Mouse (Mus musculus): ENCODE results near the gene Plrg1. TPM values are rescaled to one million over a fixed set of nuclear protein-coding genes. Genes with fewer than 3 reads are reported as not detected.

Plrg1 gene
- polyA plus RNA-seq (2012; ENCODE audit: insufficient read depth, low replicate concordance): 1.1 and 2.5 TPM in 2 replicates

DNA sequence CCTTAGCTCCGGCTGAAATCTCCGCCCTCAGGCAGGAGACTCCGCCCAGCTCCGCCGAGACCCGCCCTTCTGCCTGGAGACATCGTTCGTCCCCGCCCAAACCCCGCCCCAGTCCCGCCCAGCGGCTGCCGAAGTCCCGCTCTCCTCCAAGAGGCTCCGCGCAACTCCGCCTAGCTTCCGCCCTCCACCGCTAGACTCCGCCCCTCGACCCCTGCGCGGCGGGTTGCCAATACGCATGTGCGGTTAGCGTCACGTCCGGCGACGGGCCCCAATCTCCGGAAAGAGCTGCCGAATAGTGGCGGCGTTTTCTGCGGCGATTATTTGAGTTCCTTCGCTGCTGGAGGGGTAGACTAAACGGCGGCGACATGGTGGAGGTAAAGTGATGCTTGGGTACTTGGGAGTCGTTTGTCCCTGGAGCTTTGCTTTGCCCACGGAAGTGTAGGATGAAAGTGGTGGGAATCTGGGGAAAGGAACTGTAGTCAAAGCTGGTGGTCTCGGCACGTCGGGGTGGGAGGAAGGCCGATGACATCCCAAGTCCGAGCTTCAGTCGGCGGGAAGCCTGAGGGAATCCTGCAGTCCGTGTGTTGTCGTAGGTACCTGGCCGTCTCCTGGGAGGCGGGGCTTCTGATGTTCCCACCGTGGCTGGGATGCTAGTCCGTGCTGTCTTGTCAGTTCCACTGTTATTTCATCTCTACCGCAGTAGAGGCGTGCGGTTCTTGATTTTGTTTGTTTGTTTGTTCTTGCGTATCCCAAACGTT is at the start of gene Plrg1:
Gene Plrg1, plus strand, starts transcription at position 242 of the 758 bp plus-strand sequence.
- no peak for TF ChIP-seq FLI1 (IDR thresholded peaks at IDR 0.05; ENCODE audit: low read length)
- no peak for TF ChIP-seq GATA1 (IDR thresholded peaks at IDR 0.05; ENCODE audit: borderline replicate concordance, low read length)
- peaks cover 36% of the 10 kb centered on the region for H3K36me3 ChIP-seq (replicated peaks; ENCODE audit: low read length)
- peak within 1 kb of the TSS; percentile 100 for H3K4me3 ChIP-seq (replicated peaks)
- H3K27me3 ChIP-seq (replicated peaks): no peaks in the 10 kb centered on the region
- H3K9me3 ChIP-seq: no peaks in the 10 kb centered on the region
- peaks cover 28% of the 10 kb centered on the region for H3K4me1 ChIP-seq

DNA sequence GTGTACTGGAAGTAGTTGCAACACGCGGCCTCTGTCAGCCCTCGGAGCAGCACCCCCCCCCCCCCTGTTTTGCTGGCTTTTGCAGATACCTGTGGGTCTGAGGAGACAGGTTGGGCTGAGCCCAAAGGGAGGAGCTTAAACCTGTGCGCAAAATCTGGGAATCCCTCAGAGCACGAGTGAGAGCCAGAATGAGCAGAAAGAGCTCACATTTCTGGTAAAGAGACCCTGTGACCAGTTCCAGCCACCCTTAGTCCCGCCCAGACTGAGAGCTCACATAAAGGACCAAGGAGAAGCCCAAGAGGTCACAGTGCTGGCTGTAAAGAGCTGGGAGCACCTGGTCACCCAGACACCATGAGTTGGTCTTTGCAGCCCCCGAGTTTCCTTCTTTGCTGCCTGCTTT is 47.8 kb upstream of the Plrg1 start, which contains the start of gene Fgg:
Gene Fgg, plus strand, starts transcription at position 168 of the 400 bp plus-strand sequence.
- Histone ChIP-seq H3K4me1 (no peaks in the 10 kb centered on the region), H3K27me3 (replicated peaks) (peaks cover 1% of the 10 kb centered on the region), H3K4me3 (replicated peaks) (no peak within 1 kb of the TSS), H3K9me3 (no peaks in the 10 kb centered on the region), H3K36me3 (replicated peaks; ENCODE audit: low read length) (no peaks in the 10 kb centered on the region)
- no peak for TF ChIP-seq FLI1 (IDR thresholded peaks at IDR 0.05; ENCODE audit: low read length)
- no peak for TF ChIP-seq GATA1 (IDR thresholded peaks at IDR 0.05; ENCODE audit: borderline replicate concordance, low read length)

DNA sequence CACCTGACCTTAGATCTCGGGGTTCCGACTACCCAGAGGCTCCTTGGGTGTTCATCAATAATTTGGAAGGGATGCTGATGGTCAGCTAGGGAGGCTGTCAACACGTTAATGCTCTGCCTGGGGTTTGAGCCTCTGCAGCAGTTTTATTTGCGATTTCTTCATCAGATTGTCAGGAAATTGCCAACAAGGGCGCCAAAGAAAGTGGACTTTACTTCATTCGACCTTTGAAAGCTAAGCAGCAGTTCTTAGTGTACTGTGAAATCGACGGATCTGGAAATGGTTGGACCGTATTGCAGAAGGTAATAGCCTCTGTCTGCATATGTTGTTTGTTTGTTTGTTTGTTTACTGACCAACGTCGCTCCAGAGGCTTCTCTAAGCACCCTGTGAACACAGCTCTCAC is 45.0 kb upstream of the Plrg1 start:
- H3K4me1 ChIP-seq: no peaks in the 10 kb centered on the region
- H3K4me3 ChIP-seq (replicated peaks): no peak overlapping the region
- H3K9me3 ChIP-seq: no peaks in the 10 kb centered on the region
- H3K36me3 ChIP-seq (replicated peaks; ENCODE audit: low read length): no peaks in the 10 kb centered on the region
- no peak for TF ChIP-seq FLI1 (IDR thresholded peaks at IDR 0.05; ENCODE audit: low read length)
- TF ChIP-seq GATA1 (IDR thresholded peaks at IDR 0.05; ENCODE audit: borderline replicate concordance, low read length): no peak
- H3K27me3 ChIP-seq (replicated peaks): peaks cover 1% of the 10 kb centered on the region

DNA sequence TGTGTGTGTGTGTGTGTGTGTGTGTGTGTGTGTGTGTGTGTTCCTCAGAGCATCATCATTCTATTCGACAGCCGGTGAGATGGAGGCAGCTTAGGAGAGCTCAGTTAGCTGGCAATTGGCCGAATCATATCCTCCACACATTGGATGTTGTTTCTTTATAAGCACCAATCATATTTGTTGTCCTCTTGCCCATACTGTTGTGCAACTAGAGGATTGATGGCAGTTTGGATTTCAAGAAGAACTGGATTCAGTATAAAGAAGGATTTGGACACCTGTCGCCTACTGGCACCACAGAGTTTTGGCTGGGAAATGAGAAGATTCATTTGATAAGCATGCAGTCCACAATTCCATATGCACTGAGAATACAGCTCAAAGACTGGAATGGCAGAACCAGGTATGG is 44.2 kb upstream of the Plrg1 start:
- Histone ChIP-seq H3K9me3 (no peaks in the 10 kb centered on the region), H3K4me1 (no peaks in the 10 kb centered on the region), H3K4me3 (replicated peaks) (no peak overlapping the region), H3K36me3 (replicated peaks; ENCODE audit: low read length) (no peaks in the 10 kb centered on the region), H3K27me3 (replicated peaks) (peaks cover 1% of the 10 kb centered on the region)
- TF ChIP-seq FLI1 (IDR thresholded peaks at IDR 0.05; ENCODE audit: low read length): no peak
- no peak for TF ChIP-seq GATA1 (IDR thresholded peaks at IDR 0.05; ENCODE audit: borderline replicate concordance, low read length)

DNA sequence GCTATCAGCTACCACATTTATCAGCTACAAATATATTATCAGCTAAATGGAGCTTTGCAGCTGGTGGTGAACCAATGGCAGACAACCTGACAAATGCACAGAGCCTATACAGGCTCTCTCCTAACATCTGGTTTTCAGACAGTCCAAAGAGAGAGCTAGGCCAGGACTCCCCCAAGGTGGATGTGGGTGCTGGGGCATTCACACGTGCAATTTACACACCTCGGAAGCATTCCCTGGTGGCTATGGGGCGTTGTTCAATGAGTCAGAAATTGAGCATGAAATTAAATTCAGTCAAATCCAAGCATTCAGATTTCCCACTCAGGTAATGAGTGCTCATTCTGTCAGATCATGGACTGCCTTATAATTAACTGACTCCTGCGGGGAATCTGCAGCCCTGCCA is 43.8 kb upstream of the Plrg1 start:
- H3K4me3 ChIP-seq (replicated peaks): no peak overlapping the region
- no peaks in the 10 kb centered on the region for H3K36me3 ChIP-seq (replicated peaks; ENCODE audit: low read length)
- peaks cover 1% of the 10 kb centered on the region for H3K27me3 ChIP-seq (replicated peaks)
- no peaks in the 10 kb centered on the region for H3K4me1 ChIP-seq
- TF ChIP-seq FLI1 (IDR thresholded peaks at IDR 0.05; ENCODE audit: low read length) (no peak), GATA1 (IDR thresholded peaks at IDR 0.05; ENCODE audit: borderline replicate concordance, low read length) (no peak)
- no peaks in the 10 kb centered on the region for H3K9me3 ChIP-seq

DNA sequence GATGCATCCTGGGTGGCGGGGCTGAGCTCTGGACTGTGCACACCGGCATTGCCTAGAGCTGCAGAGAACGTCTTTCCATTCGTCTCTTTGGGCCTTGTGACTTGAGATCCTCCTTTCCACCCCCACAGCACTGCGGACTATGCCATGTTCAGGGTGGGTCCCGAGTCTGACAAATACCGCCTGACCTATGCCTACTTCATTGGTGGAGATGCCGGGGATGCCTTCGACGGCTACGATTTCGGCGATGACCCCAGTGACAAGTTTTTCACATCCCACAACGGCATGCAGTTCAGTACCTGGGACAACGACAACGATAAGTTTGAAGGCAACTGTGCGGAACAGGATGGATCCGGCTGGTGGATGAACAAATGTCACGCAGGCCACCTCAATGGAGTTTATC is 42.7 kb upstream of the Plrg1 start:
- no peak overlapping the region for H3K4me3 ChIP-seq (replicated peaks)
- H3K36me3 ChIP-seq (replicated peaks; ENCODE audit: low read length): no peaks in the 10 kb centered on the region
- no peaks in the 10 kb centered on the region; the same call in 1 of the 2 replicates for H3K4me1 ChIP-seq
- H3K9me3 ChIP-seq: no peaks in the 10 kb centered on the region
- TF ChIP-seq GATA1 (IDR thresholded peaks at IDR 0.05; ENCODE audit: borderline replicate concordance, low read length) (no peak), FLI1 (IDR thresholded peaks at IDR 0.05; ENCODE audit: low read length) (no peak)
- H3K27me3 ChIP-seq (replicated peaks): no peaks in the 10 kb centered on the region

DNA sequence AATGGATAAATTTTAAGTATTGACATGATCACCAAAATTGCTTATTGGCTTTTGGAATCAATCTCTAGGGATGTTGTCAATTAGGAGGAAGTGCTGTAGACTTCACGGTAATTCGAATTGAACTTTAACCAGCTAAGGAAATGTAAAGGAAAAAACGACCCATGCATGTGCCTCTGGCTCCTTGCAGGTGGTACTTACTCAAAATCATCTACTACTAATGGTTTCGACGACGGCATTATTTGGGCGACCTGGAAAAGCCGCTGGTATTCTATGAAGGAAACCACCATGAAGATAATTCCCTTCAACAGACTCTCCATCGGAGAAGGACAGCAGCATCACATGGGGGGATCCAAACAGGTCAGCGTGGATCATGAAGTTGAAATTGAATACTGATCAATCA is 41.4 kb upstream of the Plrg1 start:
- Histone ChIP-seq H3K9me3 (no peaks in the 10 kb centered on the region), H3K27me3 (replicated peaks) (no peaks in the 10 kb centered on the region), H3K4me3 (replicated peaks) (no peak overlapping the region), H3K36me3 (replicated peaks; ENCODE audit: low read length) (no peaks in the 10 kb centered on the region), H3K4me1 (no peaks in the 10 kb centered on the region; the same call in 1 of the 2 replicates)
- no peak for TF ChIP-seq FLI1 (IDR thresholded peaks at IDR 0.05; ENCODE audit: low read length)
- no peak for TF ChIP-seq GATA1 (IDR thresholded peaks at IDR 0.05; ENCODE audit: borderline replicate concordance, low read length)

DNA sequence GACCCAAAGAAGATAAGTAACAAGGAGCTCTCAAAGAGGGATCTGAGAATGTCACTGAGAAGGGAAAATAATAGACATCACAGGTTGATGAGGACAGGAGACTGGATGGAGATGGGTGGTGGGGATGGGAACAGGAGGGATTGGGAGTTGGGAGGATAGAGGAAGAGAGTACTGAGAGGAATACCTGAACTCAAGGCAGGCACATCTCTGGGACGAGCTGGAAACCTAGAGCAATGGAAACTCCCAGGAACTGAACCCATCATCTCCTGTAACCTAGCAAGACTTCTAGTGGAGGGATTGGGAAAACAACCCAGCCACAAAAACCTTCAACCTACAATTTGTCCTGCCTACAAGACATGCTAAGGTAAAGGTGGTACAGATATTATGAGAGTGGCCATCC is 39.1 kb upstream of the Plrg1 start:
- Histone ChIP-seq H3K9me3 (0 out of 2 replicates have a peak, but pooled peaks cover 4% of the 10 kb centered on the region), H3K36me3 (replicated peaks; ENCODE audit: low read length) (no peaks in the 10 kb centered on the region), H3K4me3 (replicated peaks) (no peak overlapping the region), H3K4me1 (no peaks in the 10 kb centered on the region; the same call in 1 of the 2 replicates), H3K27me3 (replicated peaks) (no peaks in the 10 kb centered on the region)
- no peak for TF ChIP-seq GATA1 (IDR thresholded peaks at IDR 0.05; ENCODE audit: borderline replicate concordance, low read length)
- no peak for TF ChIP-seq FLI1 (IDR thresholded peaks at IDR 0.05; ENCODE audit: low read length)

DNA sequence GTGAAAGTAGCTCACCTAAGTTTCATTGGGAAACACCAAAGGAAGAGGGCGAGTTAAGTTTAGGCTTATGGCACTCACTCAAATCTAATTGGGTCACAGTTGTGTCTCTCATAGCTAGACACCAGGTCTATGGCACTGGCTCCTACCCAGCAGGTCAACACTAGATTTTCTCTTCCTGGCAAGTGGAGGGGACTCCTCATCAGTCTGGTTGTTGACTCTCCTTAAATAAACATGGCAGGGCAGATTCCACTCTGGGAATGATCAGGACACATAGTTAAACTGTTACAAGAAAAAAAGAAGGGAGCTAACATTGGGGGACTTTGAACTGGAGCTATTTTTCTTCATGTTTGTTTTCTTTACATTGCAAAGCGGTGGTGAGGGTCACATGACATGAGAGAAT is 34.9 kb upstream of the Plrg1 start:
- H3K36me3 ChIP-seq (replicated peaks; ENCODE audit: low read length): no peaks in the 10 kb centered on the region
- no peaks in the 10 kb centered on the region for H3K27me3 ChIP-seq (replicated peaks)
- no peaks in the 10 kb centered on the region; the same call in 1 of the 2 replicates for H3K4me1 ChIP-seq
- no peak overlapping the region for H3K4me3 ChIP-seq (replicated peaks)
- no peak for TF ChIP-seq GATA1 (IDR thresholded peaks at IDR 0.05; ENCODE audit: borderline replicate concordance, low read length)
- TF ChIP-seq FLI1 (IDR thresholded peaks at IDR 0.05; ENCODE audit: low read length): no peak
- H3K9me3 ChIP-seq: 0 out of 2 replicates have a peak, but pooled peaks cover 4% of the 10 kb centered on the region

DNA sequence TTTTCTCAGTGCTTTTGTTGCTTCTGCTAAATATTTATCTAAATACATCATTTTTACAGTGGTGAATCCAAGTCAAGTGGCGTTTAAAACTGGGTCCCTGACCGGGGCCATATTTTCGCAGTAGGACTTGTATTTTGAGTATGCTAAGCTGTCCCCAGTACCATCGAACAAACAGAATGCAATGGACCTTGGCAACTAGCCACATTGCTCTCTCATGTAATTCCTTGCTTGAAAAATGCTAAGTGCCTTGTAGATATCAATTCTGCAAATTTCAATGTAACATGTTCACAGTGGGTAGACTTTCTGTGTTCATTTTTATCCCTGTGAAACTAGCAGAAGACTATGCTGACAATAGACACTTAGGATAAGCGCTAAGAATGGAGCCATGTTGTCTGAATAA is 34.1 kb upstream of the Plrg1 start:
- Histone ChIP-seq H3K27me3 (replicated peaks) (peaks cover 2% of the 10 kb centered on the region), H3K4me1 (no peaks in the 10 kb centered on the region; the same call in 1 of the 2 replicates), H3K4me3 (replicated peaks) (no peak overlapping the region), H3K36me3 (replicated peaks; ENCODE audit: low read length) (no peaks in the 10 kb centered on the region), H3K9me3 (0 out of 2 replicates have a peak, but pooled peaks cover 4% of the 10 kb centered on the region)
- TF ChIP-seq FLI1 (IDR thresholded peaks at IDR 0.05; ENCODE audit: low read length) (no peak), GATA1 (IDR thresholded peaks at IDR 0.05; ENCODE audit: borderline replicate concordance, low read length) (no peak)
